Mouse (Mus musculus): Measurements from ENCODE around the gene Zfp790.
"Not testable (repeated sequence)": the region's sequence is repeated elsewhere in the genome, so short reads cannot be mapped to it uniquely, and the experiment has no call there.

Zfp790 gene

DNA sequence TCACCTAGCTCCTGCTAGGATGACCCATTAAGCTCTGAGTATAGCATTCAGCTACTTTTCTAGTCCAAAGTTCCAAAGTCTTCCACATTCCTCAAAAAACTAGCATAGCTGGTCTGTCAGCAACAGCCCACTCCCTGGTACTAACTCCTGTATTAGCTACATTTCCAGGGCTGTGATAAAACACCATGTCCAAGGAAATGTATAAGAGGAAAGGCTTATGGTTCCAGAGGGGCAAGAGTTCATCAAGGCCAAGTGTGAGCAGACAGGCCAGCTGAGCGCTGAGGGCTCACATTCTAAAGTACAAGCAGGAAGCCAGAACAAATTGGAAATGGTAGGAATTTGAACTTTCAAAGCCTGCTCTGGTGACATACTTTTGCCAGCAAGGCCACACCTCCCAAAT, 26.2 kb downstream of the Zfp790 start:
- no peak for DNase-seq (ENCODE audit: low read depth, low spot score)

DNA sequence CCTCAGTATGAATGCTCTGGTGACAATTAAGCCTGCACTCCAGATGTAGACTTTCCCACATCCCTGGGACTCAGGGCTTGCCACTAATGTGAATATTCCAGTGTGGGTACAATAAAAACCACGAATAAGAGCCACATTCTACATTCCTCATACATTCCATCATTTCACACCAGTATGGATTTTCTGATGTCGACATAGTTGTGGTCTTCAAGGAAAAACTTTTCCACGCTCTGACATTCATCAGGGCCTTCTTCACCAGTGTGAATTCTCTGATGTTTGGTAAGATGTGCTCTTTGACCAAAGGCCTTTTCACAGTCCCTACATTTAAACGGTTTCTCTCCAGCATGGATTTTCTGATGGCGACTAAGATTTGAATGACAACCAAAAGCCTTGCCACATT, 28.7 kb downstream of the Zfp790 start:
- DNase-seq (ENCODE audit: low read depth, low spot score), result no peak

GRCm38 (mm10) chr7:29852831-29853218, 36.9 kb downstream of the Zfp790 start:
- no peak for DNase-seq (ENCODE audit: low read depth, low spot score)

- DNase-seq (ENCODE audit: low read depth, low spot score), result peak; percentile 92
These were observed 37.4 kb downstream of the Zfp790 start, which contains the start of gene Zfp940 for GRCm38 (mm10) chr7:29853219-29853842. Gene Zfp940 (minus strand): TSS chr7:29853669.

GRCm38 (mm10) chr7:29859532-29860517, 43.9 kb downstream of the Zfp790 start, which contains the start of gene Zfp420:
Gene Zfp420 (plus strand): TSS chr7:29859979.
- DNase-seq (ENCODE audit: low read depth, low spot score), result peak; percentile 89

- DNase-seq (ENCODE audit: low read depth, low spot score), result no peak
These were observed 45.7 kb downstream of the Zfp790 start for GRCm38 (mm10) chr7:29861660-29862059.

DNA sequence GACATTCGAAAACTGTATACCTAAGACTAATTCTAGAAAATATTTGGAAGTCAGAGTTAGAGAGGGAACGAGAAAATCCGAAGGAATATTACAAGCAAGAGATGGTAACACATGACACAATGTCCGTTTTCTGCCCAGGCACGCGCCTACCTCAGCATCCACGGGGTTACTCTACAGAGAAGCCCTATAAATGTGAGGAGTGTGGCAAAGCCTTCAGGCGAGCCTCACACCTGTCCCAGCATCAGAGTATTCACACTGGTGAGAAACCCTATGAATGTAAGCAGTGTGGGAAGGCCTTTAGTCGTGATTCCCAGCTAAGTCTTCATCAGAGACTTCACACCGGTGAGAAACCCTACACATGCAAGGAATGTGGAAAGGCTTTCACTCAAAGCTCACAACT, 58.3 kb downstream of the Zfp790 start:
- DNase-seq (ENCODE audit: low read depth, low spot score), result no peak

DNA sequence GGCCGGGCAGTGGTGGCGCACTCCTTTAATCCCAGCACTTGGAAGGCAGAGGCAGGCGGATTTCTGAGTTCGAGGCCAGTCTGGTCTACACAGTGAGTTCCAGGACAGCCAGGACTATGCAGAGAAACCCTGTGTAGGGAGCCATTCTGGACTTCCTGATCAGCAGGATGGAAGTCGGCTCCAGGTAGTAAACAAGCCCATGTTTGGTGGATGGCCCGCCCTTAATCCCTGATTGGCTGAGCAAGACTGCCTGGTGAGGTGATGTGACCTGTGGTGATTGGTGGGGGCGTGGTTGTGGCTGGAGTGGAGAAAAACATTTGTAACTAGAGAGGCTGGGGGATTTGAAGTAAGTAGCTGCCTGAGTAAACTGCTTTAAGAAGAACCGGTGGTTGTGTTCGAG, 61.6 kb downstream of the Zfp790 start:
- DNase-seq (ENCODE audit: low read depth, low spot score), result not testable (repeated sequence)

- no peak for DNase-seq (ENCODE audit: low read depth, low spot score)
These were observed 64.1 kb downstream of the Zfp790 start for GRCm38 (mm10) chr7:29880056-29880455.
